Mouse (Mus musculus) stomach, embryonic 16.5 days (tissue): ENCODE data around the gene Gria2. TPM values are rescaled to one million over a fixed set of nuclear protein-coding genes. Genes with fewer than 3 reads are reported as not detected.

Source experiments
- ATAC-seq: fragments of 200-750 bp; cut with Nextera tagmentation; 2 replicates; pipeline ENCODE4 v1.8.0; 2017; ENCODE audit warnings: moderate number of reproducible peaks, moderate TSS enrichment; ENCODE audit not compliant: insufficient read depth, low FRiP score
- H3K27ac ChIP-seq: fragments of 300-500 bp; sonication (generic); 2 replicates; pipeline ENCODE4 v1.5.1; 2014; ENCODE audit warnings: low read length
- H3K27me3 ChIP-seq: fragments of 300-500 bp; sonication (generic); 2 replicates; pipeline ENCODE4 v1.6.1; 2014; ENCODE audit warnings: low read length, control low read depth, mixed read lengths; ENCODE audit not compliant: control insufficient read depth, insufficient read depth
- H3K36me3 ChIP-seq: fragments of 300-500 bp; sonication (generic); 2 replicates; pipeline ENCODE4 v1.6.1; 2014; ENCODE audit warnings: low read length; ENCODE audit not compliant: control insufficient read depth, insufficient read depth
- H3K4me1 ChIP-seq: fragments of 300-500 bp; sonication (generic); 2 replicates; pipeline ENCODE4 v1.6.1; 2014; ENCODE audit warnings: low read length, control low read depth, mixed read lengths; ENCODE audit not compliant: control insufficient read depth, insufficient read depth
- H3K4me2 ChIP-seq: fragments of 300-500 bp; sonication (generic); 2 replicates; pipeline ENCODE4 v1.6.1; 2014; ENCODE audit warnings: low read depth, low read length, mixed read lengths
- H3K4me3 ChIP-seq: fragments of 300-500 bp; sonication (generic); replicated peaks from 2 replicates; pipeline ENCODE4 v1.5.1; 2014; ENCODE audit warnings: mild to moderate bottlenecking, low read length
- H3K9ac ChIP-seq: fragments of 300-500 bp; sonication (generic); 2 replicates; pipeline ENCODE4 v1.6.1; 2014; ENCODE audit warnings: low read length
- H3K9me3 ChIP-seq: fragments of 300-500 bp; sonication (generic); replicated peaks from 2 replicates; pipeline ENCODE4 v1.6.1; 2016; ENCODE audit warnings: low read length, control low read depth; ENCODE audit not compliant: control insufficient read depth
- WGBS: fragments of 180-500 bp; shearing (Covaris S2); extraction: QIAGEN DNeasy Blood & Tissue Kit; methylation state at CpG from one replicate; pipeline ENCODE4 v1.1.7; 2014; 5-methylcytosine and 5-hydroxymethylcytosine counted together
- microRNA-seq: library from miRNA; unstranded; fragments of <30 nt; microRNA quantifications from one replicate; pipeline ENCODE4, GENCODE M21; 2016
- polyA plus RNA-seq: library from polyadenylated mRNA; unstranded; fragments of >200 nt; fragmentation: Nextera tagmentation; extraction: Ambion mirVana; gene quantifications from 2 replicates; pipeline ENCODE4 v1.2.1, GENCODE M21; 2015

The Gria2 gene
- polyA plus RNA-seq, 1 experiment from 2014 or later, result 3.1 TPM

DNA sequence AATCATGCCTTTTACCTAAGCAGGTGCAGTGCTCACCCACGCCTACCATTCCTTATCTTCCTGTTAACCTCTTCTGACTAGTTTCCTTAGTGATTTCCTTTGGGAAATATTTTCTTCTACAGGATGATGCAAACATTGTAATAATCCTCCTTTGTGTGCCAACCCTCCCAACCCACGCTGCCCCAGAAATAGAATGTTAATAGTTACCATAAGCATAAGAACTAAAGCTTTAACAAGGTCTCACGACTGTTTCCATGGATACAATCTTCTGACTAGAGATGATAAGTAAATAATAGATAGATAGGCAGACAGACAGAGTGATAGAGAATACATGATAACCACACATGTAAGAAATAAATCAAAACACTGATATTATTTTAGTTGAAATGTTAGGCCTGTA is 140.8 kb downstream of the Gria2 start:
- 48% methylated on average over 3 of the region's 3 CpGs for WGBS
- no peak overlapping the region for H3K4me3 ChIP-seq
- no peak overlapping the region for H3K4me2 ChIP-seq
- H3K9me3 ChIP-seq, result no peaks in the 10 kb centered on the region
- H3K36me3 ChIP-seq, result no peaks in the 10 kb centered on the region
- ATAC-seq, result no peak
- H3K4me1 ChIP-seq, result no peaks in the 10 kb centered on the region
- H3K27ac ChIP-seq, result no peak overlapping the region
- H3K27me3 ChIP-seq, result no peaks in the 10 kb centered on the region
- H3K9ac ChIP-seq, result no peak overlapping the region

GRCm38 (mm10) chr3:80652213-80652612 is 150.4 kb downstream of the Gria2 start:
- H3K4me2 ChIP-seq, result no peak overlapping the region
- H3K4me1 ChIP-seq, result no peaks in the 10 kb centered on the region
- 81% methylated on average over 5 of the region's 5 CpGs for WGBS
- H3K36me3 ChIP-seq, result no peaks in the 10 kb centered on the region
- H3K27me3 ChIP-seq, result no peaks in the 10 kb centered on the region
- no peak overlapping the region for H3K4me3 ChIP-seq
- H3K9me3 ChIP-seq, result no peaks in the 10 kb centered on the region
- no peak overlapping the region for H3K27ac ChIP-seq
- ATAC-seq, result no peak
- H3K9ac ChIP-seq, result no peak overlapping the region

Small RNA genes lying within 50 kb of the gene (microRNA-seq; reads per million reads assigned to microRNA genes)
- gene Gm25749, result not detected

Other genes with a start within 250 kb of the Gria2 start
- 2.6 and 3.1 TPM in 2 replicates for gene Glrb, start 110.8 kb upstream of the Gria2 start, polyA plus RNA-seq
- 15.5 and 16.2 TPM in 2 replicates for gene Pdgfc, start 233.6 kb upstream of the Gria2 start, polyA plus RNA-seq